Mouse (Mus musculus): ENCODE data around the gene Ly6g6d.
A peak's percentile ranks its signal among the peaks of the same experiment; 100 is the strongest.

The Ly6g6d gene

GRCm38 (mm10) chr17:35097164-35097655, 19.3 kb upstream of the Ly6g6d start:
- DNase-seq (ENCODE audit: low spot score): no peak

GRCm38 (mm10) chr17:35096597-35096996, 18.7 kb upstream of the Ly6g6d start:
- no peak for DNase-seq (ENCODE audit: low spot score)

- DNase-seq (ENCODE audit: low spot score): no peak
These were observed 16.9 kb upstream of the Ly6g6d start for GRCm38 (mm10) chr17:35094475-35095365.

GRCm38 (mm10) chr17:35092403-35093198, 14.7 kb upstream of the Ly6g6d start:
- DNase-seq (ENCODE audit: low spot score): peak; percentile 32

DNA sequence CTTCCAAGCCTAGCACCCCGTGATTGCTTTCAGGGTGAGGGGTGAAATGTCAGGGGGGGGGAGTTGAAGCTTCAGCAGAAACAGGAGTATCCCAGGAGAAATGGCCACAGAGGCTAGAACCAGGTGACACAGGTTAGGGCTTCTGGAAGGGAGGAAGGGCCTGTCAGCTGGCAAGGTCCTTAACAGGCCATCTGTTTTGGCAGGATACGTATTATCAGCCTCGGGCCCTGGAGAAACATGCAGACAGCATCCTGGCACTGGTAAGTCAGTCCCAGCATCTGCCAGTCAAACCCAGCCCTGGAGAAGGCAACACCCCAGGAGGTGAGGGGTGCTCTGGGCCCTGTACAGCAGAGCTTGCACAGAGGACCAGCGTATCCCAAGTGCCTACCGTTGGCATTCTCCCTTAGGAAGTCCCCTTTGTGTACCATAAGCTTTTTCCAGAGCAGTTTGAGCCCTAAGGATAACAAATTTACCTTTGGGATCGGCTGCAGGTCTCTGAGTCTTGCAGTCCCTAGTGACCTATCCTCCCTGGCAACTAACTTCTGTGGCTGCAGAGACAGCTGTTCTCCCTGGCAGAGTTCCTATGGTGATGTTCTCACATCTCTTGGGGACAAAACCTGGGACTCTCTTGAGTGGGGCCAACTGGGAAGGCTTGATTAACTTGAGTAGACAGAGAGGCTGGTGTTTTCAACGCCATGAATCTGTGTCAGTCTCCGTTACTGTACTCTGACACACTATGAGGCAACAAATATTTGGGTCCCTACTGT, 12.5 kb upstream of the Ly6g6d start:
- no peak for DNase-seq (ENCODE audit: low spot score)

GRCm38 (mm10) chr17:35088825-35089644, 11.2 kb upstream of the Ly6g6d start, which contains the start of gene Abhd16a:
Gene Abhd16a, plus strand, starts transcription at chr17:35089263.
- peak; percentile 95 for DNase-seq (ENCODE audit: low spot score)

GRCm38 (mm10) chr17:35088151-35088550, 10.3 kb upstream of the Ly6g6d start:
- DNase-seq (ENCODE audit: low spot score): no peak

DNA sequence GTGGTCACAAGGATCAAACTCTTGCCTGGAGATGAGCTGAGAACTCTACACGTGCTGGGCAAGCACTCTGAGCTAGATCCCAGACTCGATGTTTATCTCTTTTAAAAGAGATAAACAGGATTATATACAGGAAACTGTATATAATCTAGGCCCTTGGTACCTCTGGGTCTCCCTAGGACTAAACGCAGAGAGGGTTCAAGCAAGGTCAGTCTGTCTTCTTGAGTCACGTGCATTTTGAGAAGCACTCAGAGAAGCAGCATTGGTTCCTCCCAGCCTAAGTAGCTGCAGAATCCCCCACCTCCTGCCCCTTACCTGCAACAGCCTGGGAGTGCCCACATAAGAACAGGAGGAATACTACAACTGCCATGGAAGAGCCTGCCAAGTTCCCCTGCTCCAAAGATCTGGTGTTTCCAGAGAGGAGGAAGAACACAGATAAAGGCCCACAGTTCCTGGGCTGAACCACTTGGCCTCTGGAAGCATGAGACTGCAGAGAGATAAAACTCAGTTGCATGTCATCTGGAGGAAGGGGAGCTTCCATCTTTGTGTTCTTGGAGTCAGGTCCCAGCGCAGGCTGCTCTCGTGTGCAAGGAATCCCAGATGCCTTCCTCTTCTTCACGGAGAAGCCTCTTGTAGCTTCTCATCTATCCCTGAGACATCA, 7.5 kb upstream of the Ly6g6d start, which contains the start of gene Ly6g6f:
Gene Ly6g6f, minus strand, starts transcription at position 403 of the 658 bp plus-strand sequence.
- no peak for DNase-seq (ENCODE audit: low spot score)

GRCm38 (mm10) chr17:35083929-35084497, 6.1 kb upstream of the Ly6g6d start:
- DNase-seq (ENCODE audit: low spot score): no peak

GRCm38 (mm10) chr17:35082841-35083576, 5.1 kb upstream of the Ly6g6d start:
- no peak for DNase-seq (ENCODE audit: low spot score)

GRCm38 (mm10) chr17:35080710-35081109, 2.8 kb upstream of the Ly6g6d start:
- DNase-seq (ENCODE audit: low spot score): no peak

DNA sequence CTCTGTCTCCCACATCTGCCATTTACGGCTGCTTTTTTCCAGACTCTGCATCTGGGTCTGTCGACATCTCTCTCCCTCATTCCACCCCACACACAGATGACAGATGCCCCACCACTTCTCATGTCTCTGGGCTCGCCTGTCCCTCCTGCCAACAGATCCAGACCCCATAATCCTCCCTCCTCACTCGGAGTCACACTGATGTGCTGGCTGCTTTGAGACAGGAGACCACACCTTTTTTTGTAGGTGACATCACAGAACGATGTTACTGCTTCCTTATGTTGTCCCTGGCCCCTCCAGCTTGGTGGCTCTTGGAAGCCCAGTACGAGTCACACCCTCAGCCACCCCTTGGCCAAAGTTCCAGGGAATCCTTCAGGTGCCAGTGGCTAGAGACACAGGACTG, 2.4 kb upstream of the Ly6g6d start:
- no peak for DNase-seq (ENCODE audit: low spot score)

DNA sequence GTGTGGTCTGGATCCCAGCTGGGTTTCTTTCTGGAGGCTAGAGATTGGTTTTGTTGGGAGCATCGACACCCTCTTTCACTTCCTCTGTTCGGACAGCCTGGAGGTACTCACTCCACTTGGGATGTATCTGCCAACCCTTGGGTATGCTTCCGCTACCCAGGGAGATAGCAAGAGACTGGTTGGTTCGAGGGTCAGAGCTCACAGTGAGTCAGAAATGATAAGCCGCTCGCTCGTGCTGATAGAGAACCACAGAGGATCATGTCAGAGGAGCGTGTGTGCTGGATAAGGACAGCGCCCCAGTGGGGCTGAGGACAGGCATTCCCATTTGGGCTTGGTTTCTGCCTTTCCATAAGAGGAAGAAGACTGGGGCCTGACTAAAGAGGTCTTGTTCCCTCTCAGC, 1.9 kb upstream of the Ly6g6d start:
- no peak for DNase-seq (ENCODE audit: low spot score)

DNA sequence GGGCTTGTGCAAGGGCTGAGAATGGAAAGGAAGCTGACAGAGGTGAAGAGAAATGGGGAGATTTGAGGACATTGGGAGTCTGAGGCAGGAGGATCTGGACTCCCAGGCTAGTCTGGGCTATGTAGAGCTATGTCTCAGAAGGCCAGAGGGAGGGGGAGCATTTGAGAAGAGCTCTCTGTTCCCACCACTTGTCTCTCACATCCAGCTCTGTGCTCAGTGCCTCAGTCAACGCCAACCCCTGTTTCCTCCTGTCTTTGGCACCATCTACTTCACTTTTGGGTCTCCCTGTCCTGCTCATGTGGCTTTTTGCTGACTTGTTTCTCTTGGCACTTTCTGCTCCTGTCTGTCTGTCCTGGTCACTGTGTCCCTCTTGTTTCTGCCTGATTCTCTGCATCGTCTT, 580 bp downstream of the Ly6g6d start:
- DNase-seq (ENCODE audit: low spot score): no peak

GRCm38 (mm10) chr17:35076507-35077176, 1.2 kb downstream of the Ly6g6d start, which contains the start of gene Ly6g6e:
Gene Ly6g6e, plus strand, starts transcription at chr17:35076902.
- DNase-seq (ENCODE audit: low spot score): no peak

- DNase-seq (ENCODE audit: low spot score): no peak
These were observed 3.8 kb downstream of the Ly6g6d start for GRCm38 (mm10) chr17:35074097-35074496.

- DNase-seq (ENCODE audit: low spot score): no peak
These were observed 6.4 kb downstream of the Ly6g6d start for GRCm38 (mm10) chr17:35071454-35071853.

GRCm38 (mm10) chr17:35070556-35071229, 7.2 kb downstream of the Ly6g6d start:
- peak; percentile 67 for DNase-seq (ENCODE audit: low spot score)

All from lung, postnatal 25 days (tissue).